Mouse (Mus musculus) gonadal fat pad, adult 2 months (tissue): ENCODE measurements around the gene Psmc3. TPM values are rescaled to one million over a fixed set of nuclear protein-coding genes. Genes with fewer than 3 reads are reported as not detected.
"Not testable (repeated sequence)": the region's sequence is repeated elsewhere in the genome, so short reads cannot be mapped to it uniquely, and the experiment has no call there.

Experiments
- DNase-seq: peaks from one replicate; pipeline ENCODE4 v3.0.0-alpha.2; 2012; ENCODE audit warnings: low read depth
- polyA plus RNA-seq: library from polyadenylated mRNA; depleted of rRNA; stranded (reverse); fragments of >200 nt; gene quantifications from 2 replicates; pipeline ENCODE4 v1.2.3, GENCODE M21; 2012; rRNA removed

Gene Psmc3
- 103 and 106 TPM in 2 replicates for polyA plus RNA-seq

DNA sequence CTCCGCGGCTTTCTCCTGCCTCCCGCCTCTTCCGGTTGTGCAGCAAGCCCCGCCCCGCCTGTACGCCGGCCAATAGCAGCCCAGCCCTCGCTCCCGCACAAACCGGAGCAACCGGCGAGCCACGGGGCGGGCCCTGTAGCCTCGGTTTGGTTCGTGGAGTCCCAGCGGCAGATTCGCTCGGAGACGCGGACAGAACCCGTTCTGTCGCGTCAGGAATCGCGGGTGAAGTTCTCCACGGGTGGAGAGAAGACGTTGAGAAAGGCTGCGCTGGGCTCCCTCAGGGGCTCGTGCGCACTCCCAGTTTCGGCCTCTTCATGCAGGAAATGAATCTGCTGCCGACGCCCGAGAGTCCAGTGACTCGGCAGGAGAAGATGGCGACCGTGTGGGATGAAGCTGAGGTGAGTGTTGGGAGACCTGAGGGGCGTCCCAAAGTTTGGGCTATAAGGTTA lies at the start of gene Psmc3:
Gene Psmc3 (plus strand): TSS at position 76 of the 449 bp plus-strand sequence.
- peak; percentile 42 for DNase-seq

DNA sequence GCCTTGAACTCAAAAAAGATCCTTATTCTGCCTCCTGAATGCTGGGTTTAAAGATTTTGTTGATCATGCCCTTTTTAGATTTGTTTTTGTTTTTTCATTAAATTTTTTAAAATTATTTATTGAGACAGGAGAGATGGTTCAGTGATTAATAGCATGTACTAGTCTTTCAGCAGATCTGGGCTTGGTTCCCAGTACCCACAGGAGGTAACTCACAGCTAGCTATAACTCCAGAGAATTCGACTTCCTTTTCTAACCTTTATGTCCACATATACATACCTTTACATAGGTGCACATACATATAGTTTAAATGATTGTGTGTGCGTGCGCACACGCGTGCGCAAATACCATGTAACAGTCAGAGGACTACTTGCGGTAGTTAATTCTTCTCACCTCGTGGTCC lies 45.3 kb upstream of the Psmc3 start:
- DNase-seq = no peak

DNA sequence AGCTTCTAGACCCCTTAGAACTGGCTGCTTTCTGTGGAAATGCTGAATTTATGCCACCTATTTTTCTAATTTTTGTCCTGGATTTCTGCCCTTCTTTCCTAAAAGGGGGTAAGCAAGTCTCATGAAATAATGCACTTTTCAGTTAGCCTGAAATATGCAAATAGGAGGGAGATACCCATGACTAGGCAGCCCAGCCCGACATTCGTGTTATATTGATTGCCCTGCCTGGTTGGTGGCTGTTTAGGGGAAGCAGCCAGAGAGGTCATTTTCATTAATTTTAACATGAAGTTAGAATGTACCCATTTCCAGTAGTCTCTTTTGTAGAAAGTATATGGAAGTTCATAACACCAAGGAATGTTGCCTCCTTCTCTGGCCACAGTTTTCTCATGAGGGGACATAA lies 39.9 kb upstream of the Psmc3 start:
- no peak for DNase-seq

DNA sequence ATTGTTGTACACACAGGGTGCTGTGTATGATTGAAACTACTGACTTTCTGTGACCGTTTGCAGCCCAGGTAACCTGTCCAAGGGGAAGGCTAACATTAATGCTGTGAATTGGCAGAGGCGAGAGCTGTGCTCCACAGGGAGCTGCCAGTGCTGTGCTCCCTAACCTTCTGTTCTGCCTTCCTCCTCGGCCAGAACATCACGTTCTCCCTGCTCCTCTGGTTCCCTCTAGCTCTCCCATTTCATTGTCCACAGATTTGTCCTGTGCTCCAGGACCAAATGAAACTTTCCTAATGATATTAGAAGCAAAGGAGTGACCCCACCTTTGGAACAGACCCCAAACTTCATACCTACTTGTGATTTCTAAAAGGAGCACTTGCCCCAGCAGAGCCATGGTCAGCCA lies 38.4 kb upstream of the Psmc3 start:
- no peak for DNase-seq

DNA sequence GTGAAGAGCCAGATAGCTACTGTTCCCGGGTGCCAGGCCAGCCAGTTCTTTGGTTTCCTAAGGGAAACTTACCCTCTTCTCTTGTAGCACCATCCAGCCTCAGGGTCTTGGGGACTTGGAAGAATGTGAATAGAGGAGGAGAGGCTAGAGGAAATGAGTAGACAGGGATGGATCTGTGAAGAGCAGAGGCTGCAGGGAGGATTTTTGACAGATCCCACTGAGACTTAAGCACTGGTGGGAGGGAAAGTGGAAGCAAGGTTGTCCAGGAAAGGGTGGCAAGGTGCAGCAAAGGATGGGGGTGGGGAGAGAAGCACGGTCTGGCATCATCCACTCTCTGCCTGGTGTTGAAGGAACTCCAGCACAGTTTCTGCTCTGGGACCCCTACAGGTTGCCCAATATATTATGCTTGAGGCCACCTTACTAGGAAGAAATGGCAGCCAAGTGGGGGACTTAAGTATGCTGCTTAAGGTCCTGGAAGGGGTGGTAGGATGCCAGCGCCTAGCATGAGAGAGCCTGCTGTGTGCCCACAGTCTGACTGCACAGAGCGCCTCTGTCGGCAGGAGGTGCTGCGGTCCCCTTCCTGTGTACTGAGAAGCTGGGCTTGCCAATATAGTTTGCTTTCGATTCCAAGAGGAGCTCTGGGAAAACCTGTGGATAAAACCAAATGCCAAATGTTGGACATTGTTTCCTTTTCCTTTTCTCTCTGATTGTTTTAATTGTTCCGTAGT lies 35.6 kb upstream of the Psmc3 start:
- DNase-seq = no peak

DNA sequence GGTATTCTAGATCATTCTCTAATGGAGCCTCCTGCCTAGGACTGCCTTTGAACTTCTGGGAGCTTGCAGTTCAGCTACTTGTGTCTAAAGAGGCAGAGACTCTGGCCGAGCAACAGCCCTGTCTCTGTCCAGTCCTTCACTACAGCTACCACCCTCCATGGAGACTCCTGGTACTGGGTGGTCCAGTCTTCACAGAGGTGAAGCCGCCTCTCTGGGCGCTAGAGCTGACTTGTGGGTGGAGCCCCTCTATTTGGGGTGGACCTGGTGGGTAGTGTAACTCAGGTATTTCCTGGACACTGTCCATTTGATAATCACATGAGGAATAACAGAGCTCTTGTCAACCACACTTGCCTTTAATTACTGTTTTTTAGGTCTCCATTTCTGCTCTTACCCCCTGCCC lies 33.9 kb upstream of the Psmc3 start:
- no peak for DNase-seq

DNA sequence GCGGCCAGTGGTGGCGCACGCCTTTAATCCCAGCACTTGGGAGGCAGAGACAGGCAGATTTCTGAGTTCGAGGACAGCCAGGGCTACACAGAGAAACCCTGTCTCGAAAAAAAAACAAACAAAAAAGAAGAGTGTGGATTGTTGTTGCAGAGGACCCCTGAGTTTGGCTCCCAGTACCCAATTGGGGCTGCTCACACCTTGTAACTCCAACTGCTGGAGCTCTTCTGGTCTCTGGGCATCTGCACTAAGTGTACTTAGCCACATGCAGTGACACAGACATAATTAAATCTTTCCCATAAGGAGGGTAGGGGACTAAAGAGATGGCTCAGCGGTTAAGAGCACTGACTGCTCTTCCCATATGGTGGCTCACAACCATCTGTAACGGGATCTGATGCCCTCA lies 31.5 kb upstream of the Psmc3 start:
- not testable (repeated sequence) for DNase-seq

DNA sequence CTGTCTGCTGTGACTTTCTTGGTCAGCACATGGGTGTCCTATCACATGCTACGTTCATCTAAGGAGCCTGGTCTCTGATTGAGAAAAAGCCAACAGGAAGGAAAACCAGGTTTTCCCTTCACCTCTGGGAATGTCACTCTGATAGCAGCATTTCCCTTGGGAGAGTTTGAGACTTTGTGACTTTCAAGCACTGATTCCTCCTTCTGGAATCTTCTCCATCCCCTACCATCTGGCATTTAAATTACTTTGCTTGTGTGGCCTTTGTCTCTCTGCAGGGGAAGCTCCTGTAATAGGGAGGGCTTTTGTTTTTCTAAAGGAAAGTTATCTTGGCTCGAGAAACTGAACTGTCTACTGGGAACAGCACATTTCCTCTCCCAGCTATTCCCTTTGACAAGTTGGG lies 30.7 kb upstream of the Psmc3 start:
- DNase-seq = no peak

DNA sequence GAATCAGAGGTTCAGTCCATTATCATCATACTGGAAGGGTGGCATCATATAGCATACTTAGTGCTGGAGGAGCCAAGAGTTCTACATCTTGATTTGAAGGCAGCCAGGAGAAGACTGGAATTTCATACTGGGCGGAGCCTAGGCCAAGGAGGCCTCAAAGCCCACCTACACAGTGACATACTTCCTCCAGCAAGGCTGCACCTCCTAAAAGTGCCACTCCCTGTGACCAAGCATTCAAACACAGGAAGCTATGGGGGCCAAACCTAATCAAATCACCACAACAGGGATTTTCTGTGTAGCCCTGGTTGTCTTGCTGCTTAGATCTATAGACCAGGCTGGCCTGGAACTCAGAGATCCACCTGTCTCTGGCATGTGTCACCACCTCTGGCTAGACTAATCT lies 29.9 kb upstream of the Psmc3 start:
- DNase-seq = no peak

DNA sequence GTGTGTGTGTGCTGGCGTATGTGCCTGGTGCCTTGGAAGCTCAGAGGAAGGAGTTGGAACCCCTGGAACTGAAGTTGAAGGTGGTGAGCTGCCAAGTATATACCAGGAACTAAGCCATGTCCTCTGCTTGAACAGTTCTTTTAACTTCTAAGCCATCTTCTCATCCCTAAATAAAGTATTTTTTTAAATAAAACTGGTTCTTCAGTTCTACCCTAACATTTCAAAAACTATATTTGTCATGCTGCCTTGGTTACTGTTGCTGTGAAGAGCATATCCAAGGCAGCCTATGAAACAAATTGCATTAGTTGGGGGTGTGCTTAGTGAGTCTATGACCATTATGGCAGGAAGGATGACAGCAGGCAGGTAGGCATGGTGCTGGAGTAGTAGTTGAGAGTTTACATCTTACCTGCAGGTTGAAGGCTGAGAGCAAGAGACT lies 28.7 kb upstream of the Psmc3 start:
- no peak for DNase-seq

DNA sequence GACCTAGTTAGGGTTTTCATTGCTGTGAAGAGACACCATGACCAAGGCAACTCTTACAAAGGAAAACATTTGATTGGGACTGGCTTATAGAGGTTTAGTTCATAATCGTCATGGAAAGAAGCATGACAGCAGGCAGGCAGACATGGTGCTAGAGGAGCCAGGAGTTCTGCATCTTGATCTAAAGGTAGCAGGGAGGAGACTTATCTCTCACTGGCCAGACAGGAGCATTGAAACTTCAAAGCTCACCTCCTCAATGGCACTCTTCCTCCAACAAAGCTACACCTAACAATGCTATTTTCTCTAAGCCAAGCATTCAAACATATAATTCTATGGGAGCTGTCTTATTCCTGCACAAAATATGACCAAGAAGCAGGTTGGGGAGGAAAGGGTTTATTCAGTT lies 27.3 kb upstream of the Psmc3 start:
- DNase-seq = no peak

DNA sequence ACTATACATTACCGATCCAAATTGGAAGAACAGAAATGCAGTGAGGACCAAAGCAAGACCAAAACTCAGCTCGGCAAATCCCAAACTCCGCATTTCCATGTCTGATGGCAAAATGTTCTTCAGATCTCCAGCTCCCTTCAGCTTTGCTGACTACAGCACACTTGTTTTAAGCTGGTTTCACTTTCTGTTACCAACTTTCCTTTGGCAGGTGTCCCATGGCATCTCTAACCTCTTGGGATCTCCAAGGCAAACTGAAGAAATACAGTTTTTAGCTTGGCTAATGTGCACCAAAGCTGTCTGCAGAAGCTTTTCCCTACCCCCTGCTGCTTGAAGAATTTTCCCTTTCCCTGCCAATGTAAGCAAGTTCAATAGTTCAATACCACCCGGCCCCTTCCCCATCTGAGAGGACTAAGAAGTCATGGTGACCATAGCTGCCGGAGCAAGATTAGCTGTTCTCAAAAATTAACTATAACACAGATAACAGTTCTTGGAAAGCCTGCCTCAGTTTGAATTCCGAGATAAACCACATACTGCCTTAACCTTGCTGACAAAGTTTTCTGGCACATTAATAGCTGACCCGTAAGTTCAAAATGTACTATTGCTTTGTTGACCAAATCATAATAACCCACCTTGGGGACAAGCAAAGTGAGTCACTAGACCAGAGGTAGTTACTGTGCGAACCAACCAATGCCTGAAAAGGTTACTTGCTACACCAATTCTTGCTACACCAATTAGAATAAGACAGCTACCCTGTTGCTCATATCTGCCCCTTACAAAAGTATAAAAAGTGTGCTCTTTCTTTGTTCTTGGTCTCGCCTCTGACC lies 26.2 kb upstream of the Psmc3 start:
- no peak for DNase-seq

DNA sequence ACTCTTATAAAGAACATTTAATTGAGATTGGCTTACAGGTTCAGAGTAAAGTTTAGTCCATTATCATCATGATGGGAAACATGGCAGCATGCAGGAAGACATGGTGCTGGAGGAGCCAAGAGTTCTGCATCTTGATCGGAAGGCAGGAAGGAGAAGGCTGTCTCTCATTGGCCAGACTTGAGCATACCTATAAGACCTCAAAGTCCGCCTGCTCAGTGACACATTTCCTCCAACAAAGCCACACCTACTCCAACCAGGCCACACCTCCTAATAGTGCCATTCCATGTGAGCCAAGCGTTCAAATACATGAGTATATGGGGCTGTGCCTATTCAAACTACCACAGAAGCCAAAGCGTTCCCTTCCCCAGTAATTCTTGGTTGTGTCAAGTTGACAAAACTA lies 22.6 kb upstream of the Psmc3 start:
- no peak for DNase-seq

DNA sequence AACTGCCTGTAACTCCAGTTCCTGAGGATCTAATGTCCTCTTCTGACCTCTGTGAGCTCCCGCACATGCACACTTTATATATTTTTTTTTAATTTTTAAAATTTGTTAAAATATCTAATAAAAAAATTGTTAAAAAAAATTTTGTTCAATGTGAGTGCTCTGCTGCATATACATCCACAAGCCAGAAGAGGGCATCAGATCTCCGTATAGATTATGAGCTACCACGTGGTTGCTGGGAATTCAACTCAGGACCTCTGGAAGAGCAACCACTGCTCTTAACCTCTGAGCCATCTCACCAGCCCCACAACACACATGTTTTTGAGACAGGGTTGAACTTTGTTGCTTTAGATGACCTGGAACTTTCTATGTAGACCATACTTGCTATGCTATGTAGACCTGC lies 20.8 kb upstream of the Psmc3 start:
- no peak for DNase-seq

DNA sequence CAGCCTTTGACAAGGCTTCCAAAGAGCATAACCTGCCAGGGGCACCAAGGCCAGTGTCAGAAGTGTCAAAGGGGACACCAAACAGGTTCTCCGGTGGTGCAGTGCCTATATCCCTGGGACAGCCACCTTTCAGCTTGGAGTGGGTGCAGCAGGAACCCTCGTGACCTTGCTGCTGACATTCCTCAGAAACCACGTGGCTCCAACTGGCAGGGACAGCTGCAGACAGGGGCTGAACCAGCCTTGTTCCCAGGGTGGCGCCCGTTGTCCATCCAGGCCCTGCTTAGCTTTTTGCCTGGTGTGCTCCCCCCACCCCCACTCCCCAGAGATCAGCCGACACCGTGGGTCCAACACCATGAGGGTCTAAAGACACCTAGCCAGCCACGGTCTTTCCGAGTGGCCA lies 18.4 kb upstream of the Psmc3 start, which contains the start of gene Rapsn:
Gene Rapsn (plus strand): TSS at position 236 of the 400 bp plus-strand sequence.
- DNase-seq = no peak

DNA sequence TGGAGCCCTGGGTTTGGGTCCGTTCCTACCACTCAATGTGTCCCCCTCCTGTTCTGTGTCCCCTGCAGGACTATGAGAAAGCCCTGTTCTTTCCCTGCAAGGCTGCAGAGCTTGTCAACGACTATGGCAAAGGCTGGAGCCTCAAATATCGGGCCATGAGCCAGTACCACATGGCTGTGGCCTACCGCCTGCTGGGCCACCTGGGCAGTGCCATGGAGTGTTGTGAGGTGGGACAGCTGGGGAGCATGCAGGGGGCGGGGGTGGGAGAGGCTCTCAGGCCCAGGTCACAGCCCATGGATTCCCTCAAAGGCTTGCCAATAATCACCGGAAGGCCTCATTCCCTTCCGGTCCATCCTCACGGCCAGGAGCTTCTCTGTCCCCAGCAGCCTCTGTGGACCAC lies 12.0 kb upstream of the Psmc3 start:
- DNase-seq = no peak

DNA sequence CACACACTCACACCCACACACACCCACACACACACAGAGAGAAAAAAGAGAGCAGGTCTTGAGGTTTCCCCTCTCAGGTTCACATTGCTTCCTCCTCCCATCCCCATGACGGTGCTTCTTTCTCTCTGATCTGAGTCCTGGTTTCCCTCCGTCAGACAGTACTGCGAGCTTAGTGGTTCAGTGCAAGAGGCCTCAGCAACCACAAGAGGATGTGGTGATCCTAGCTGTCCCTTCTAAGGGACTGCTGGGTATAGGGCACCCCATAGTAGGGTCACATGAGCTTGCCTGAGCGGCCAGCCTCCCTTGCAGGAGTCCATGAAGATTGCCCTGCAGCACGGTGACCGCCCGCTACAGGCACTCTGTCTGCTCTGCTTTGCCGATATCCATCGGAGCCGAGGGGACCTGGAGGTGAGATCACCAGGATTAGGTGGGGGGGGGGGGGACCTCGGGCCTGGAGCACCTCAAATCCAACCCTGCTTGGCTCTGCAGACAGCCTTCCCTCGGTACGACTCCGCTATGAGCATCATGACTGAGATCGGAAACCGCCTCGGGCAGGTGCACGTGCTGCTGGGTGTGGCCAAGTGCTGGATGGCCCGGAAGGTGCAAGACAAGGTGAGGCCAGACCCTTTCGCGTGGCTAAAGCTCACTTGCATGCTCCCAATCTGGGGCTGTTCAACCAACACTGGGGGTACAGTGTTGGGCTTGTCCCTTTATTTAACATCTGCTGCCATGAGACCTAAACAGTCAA lies 11.0 kb upstream of the Psmc3 start:
- DNase-seq = no peak

DNA sequence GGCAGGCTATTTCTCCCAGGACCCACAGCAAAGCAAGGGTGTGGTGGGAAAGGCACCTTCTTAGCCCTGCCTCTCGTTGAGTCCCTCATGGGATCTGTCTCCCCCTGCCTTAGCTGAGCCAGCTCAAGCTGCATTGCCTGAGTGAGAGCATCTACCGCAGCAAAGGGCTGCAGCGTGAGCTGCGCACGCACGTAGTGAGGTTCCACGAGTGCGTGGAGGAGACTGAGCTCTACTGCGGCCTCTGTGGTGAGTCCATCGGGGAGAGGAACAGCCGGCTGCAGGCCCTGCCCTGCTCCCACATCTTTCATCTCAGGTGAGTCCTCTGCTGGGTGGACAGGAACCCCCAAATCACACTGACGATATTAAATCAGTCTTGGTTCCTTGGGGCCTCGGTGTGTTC lies 9.1 kb upstream of the Psmc3 start:
- DNase-seq = no peak

DNA sequence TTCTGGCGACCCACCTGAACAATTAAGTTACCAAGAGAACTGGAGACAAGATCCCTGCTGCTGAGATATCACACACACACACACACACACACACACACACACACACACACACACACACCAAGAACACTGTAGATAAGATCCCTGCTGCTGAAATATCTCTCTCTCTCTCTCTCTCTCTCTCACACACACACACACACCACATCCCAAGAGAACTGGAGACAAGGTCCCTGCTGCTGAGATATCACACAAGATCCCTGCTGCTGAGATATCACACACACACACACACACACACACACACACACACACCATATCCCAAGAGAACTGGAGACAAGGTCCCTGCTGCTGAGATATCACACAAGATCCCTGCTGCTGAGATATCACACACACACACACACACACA lies 8.0 kb upstream of the Psmc3 start:
- DNase-seq = not testable (repeated sequence)

DNA sequence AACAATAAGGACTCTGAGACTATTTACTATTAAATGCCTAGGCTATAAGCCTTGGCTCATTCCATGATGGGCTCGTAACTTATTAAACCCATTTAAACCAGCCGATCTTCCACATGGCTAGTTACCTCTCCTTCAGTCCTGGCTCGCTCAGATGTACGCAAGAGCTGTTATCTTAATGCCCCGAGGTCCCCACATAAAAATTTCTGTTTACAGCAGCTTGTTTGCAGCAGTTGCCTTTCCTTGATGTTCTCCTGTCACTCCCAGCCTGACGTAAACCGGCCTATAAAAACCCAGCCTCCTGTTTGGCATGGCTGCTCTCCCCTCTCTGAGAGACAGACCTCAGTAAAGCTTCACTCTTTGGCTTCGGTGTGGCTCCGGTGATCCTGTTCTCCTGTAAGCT lies 6.5 kb upstream of the Psmc3 start:
- DNase-seq = no peak

DNA sequence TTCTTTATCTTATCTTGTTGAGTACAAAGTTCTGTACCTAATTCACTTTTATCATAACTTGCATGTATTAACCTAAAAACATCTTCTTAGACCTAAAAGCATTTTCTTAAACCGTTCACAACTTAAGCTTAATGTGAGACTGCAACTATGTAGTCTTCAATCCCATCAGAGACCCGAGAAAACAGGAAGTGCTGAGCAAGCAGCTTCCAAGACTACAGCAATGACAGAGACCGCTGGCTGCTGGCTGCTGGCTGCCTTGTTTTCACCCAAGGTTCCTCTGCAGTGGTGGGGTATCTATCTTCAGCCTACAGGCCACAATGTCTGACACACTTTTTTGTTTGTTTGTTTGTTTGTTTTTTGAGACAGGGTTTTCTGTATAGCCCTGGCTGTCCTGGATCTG lies 1.9 kb upstream of the Psmc3 start:
- DNase-seq = no peak

DNA sequence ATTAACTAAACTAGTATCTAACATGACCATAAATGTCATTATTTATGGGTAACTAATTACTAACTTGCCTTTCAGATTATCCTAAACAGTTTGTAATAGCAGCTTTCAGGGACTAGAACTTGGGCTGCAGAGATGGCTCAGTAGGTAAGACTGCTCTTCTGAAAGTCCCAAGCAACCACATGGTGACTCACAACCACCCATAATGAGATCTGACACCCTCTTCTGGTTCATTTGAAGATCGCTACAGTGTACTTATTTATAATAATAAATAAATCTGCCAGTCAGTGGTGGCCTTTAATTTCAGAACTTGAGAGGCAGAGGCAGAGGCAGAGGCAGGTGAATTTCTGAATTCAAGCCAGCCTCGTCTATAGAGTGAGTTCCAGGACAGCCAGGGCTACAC lies 1.1 kb upstream of the Psmc3 start:
- no peak for DNase-seq
